Mouse (Mus musculus) midbrain, embryonic 11.5 days (tissue): ENCODE results near the gene Nid1. TPM values are rescaled to one million over a fixed set of nuclear protein-coding genes. Genes with fewer than 3 reads are reported as not detected.

Experiments
- ATAC-seq: fragments of 200-750 bp; cut with Nextera tagmentation; 2 replicates; pipeline ENCODE4 v1.8.0; 2017; ENCODE audit warnings: moderate TSS enrichment, moderate library complexity; ENCODE audit not compliant: low FRiP score
- DNase-seq: peaks from one replicate; pipeline ENCODE4 v3.0.0; 2015; ENCODE audit warnings: low spot score; ENCODE audit errors: missing footprints
- H3K27ac ChIP-seq: fragments of 300-500 bp; sonication (generic); 2 replicates; pipeline ENCODE4 v1.5.1; 2014; ENCODE audit warnings: low read depth, low read length
- H3K27me3 ChIP-seq: fragments of 300-500 bp; sonication (generic); 2 replicates; pipeline ENCODE4 v1.6.1; 2014; ENCODE audit warnings: mild to moderate bottlenecking, low read length, moderate library complexity, mixed read lengths; ENCODE audit not compliant: control insufficient read depth, insufficient read depth
- H3K36me3 ChIP-seq: fragments of 300-500 bp; sonication (generic); 2 replicates; pipeline ENCODE4 v1.6.1; 2014; ENCODE audit warnings: mild to moderate bottlenecking, low read length, moderate library complexity, mixed read lengths; ENCODE audit not compliant: control insufficient read depth, insufficient read depth
- H3K4me1 ChIP-seq: fragments of 300-500 bp; sonication (generic); 2 replicates; pipeline ENCODE4 v1.6.1; 2014; ENCODE audit warnings: low read length; ENCODE audit not compliant: control insufficient read depth, insufficient read depth
- H3K4me2 ChIP-seq: fragments of 300-500 bp; sonication (generic); 2 replicates; pipeline ENCODE4 v1.6.1; 2014; ENCODE audit warnings: mild to moderate bottlenecking, moderate library complexity
- H3K4me3 ChIP-seq: fragments of 300-500 bp; sonication (generic); 2 replicates; pipeline ENCODE4 v1.5.1; 2014; ENCODE audit warnings: low read depth, low read length
- H3K9ac ChIP-seq: fragments of 300-500 bp; sonication (generic); 2 replicates; pipeline ENCODE4 v1.6.1; 2014; ENCODE audit warnings: low read length
- H3K9me3 ChIP-seq: fragments of 300-500 bp; sonication (generic); 2 replicates; pipeline ENCODE4 v1.6.1; 2016; ENCODE audit warnings: low read length; ENCODE audit not compliant: control insufficient read depth
- WGBS: fragments of 180-500 bp; shearing (Covaris S2); extraction: QIAGEN DNeasy Blood & Tissue Kit; methylation state at CpG from one replicate; pipeline ENCODE4 v1.1.7; 2014; 5-methylcytosine and 5-hydroxymethylcytosine counted together
- polyA plus RNA-seq: library from polyadenylated mRNA; unstranded; fragments of >200 nt; fragmentation: Nextera tagmentation; extraction: Ambion mirVana; gene quantifications from 2 replicates; pipeline ENCODE4 v1.2.1, GENCODE M21; 2014

Nid1 gene
- polyA plus RNA-seq, 1 experiment from 2014 or later, result 42.7 TPM

DNA sequence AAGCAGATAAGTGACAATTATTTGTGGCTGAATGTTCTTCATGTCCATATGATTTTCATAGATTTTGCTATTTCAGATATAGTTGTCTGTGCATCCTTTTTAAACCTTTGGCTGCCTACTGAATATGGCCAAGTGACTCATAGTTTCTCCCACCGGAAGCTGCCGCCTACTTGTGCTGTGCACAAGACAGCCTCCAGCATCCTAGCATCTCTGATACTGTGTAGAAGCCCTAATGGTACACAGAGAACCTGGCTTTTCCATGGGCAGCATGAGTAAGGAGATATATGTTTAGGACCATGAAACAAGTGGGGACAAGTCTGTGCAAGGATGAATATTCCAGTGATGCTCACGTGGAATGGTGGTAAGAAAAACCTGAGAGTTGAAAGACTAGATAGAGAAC is 117.8 kb downstream of the Nid1 start:
- whole genome bisulfite sequencing, result 92% methylated on average over 3 of the region's 3 CpGs
- Histone ChIP-seq H3K9ac (no peak overlapping the region), H3K4me2 (no peak overlapping the region), H3K4me1 (no peaks in the 10 kb centered on the region), H3K27ac (no peak overlapping the region), H3K36me3 (no peaks in the 10 kb centered on the region), H3K4me3 (no peak overlapping the region), H3K9me3 (no peaks in the 10 kb centered on the region), H3K27me3 (peaks cover 21% of the 10 kb centered on the region; the same call in 1 of the 2 replicates)
- no peak for DNase-seq
- no peak for ATAC-seq

GRCm38 (mm10) chr13:13557001-13557743 is 119.8 kb downstream of the Nid1 start:
- no peak overlapping the region for H3K4me3 ChIP-seq
- H3K9me3 ChIP-seq, result no peaks in the 10 kb centered on the region
- H3K4me2 ChIP-seq, result no peak overlapping the region
- peaks cover 10% of the 10 kb centered on the region; the same call in 1 of the 2 replicates for H3K27me3 ChIP-seq
- no peaks in the 10 kb centered on the region for H3K4me1 ChIP-seq
- no peaks in the 10 kb centered on the region for H3K36me3 ChIP-seq
- no peak overlapping the region for H3K27ac ChIP-seq
- 88% methylated on average over 5 of the region's 5 CpGs for whole genome bisulfite sequencing
- H3K9ac ChIP-seq, result no peak overlapping the region
- ATAC-seq (no peak), DNase-seq (no peak)

- WGBS, result 75% methylated on average over 2 of the region's 2 CpGs
These were observed 120.9 kb downstream of the Nid1 start for GRCm38 (mm10) chr13:13558251-13558650.

DNA sequence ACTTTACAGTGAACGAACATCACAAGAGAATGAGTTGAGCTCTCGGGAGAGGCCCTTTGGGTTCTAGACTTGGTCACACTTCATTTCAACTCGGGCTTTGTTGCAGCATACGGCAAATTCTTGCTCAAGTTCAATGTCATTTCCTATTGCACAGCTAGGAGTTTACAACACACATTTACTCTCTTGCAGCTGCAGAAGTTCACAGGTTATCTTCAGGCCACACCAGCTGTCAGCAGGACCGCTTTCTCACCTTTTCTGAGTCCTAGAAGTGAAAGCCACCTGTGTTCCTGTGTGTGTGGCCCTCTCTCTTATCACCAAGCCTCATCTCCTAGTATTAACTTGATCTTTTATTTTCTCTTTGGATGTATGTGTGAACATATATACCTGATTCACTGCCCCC is 121.5 kb downstream of the Nid1 start:
- Histone ChIP-seq H3K9me3 (no peaks in the 10 kb centered on the region), H3K9ac (no peak overlapping the region), H3K27me3 (peaks cover 10% of the 10 kb centered on the region; the same call in 1 of the 2 replicates), H3K36me3 (no peaks in the 10 kb centered on the region), H3K4me1 (no peaks in the 10 kb centered on the region), H3K4me3 (no peak overlapping the region), H3K27ac (no peak overlapping the region), H3K4me2 (no peak overlapping the region)
- DNase-seq (no peak), ATAC-seq (no peak)
- 84% methylated on average over 5 of the region's 5 CpGs for WGBS

More at GRCm38 (mm10) chr13:13558251-13558650, 120.9 kb downstream of the Nid1 start:
- no peak for ATAC-seq
- H3K9me3 ChIP-seq, result no peaks in the 10 kb centered on the region
- H3K4me2 ChIP-seq, result no peak overlapping the region
- H3K4me3 ChIP-seq, result no peak overlapping the region
- H3K36me3 ChIP-seq, result no peaks in the 10 kb centered on the region
- H3K4me1 ChIP-seq, result no peaks in the 10 kb centered on the region
- no peak overlapping the region for H3K9ac ChIP-seq
- DNase-seq, result no peak
- peaks cover 10% of the 10 kb centered on the region; the same call in 1 of the 2 replicates for H3K27me3 ChIP-seq
- no peak overlapping the region for H3K27ac ChIP-seq

Other genes starting within 250 kb of the Nid1 start
- 25.4 and 25.6 TPM in 2 replicates for gene Gpr137b, start 43.5 kb upstream of the Nid1 start, polyA plus RNA-seq
- gene Lyst, start 152.8 kb downstream of the Nid1 start, polyA plus RNA-seq, result 1.8 and 2.5 TPM in 2 replicates